ENCODE assay signal across 21 mouse cellular contexts in the genomic region with DNA sequence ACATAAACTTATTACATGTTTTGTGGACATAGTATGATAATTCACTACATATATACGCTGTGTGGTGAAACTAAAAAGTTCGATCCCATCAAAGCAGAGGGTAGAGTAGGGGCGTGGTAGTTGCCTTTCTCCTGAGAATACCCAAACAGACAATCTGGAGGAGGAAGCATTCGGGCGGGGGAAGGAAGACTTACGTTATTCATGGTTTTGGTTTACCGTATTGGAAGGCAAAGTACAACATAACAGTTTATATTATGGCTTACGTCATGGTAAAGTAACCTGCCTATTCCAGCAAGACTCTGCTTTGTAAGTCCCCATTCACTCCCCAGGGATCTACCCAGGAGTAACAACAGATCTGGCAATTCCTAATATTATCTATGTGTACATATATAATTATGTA.
"Had no signal": no experiment of that assay in that cellular context is flagged by ENCODE, and none has a peak within 500 bp of the region (broad histone marks: within the 10 kb centered on the region; RNA-seq: fewer than 3 reads in every experiment).

No protein-coding gene starts in this region.

- H3K36me3 ChIP-seq: intestine, embryonic 15.5 days; kidney, embryonic 15.5 days; limb, embryonic 12.5 days; limb, embryonic 15.5 days; midbrain, embryonic 10.5 days; midbrain, embryonic 13.5 days; neural tube, embryonic 13.5 days had no signal

- DNase-seq: kidney, adult 11 months; kidney, adult 8-10 months; kidney, postnatal 10 days; kidney, postnatal 36 days; layer of hippocampus, postnatal 36 days; left cerebral cortex, postnatal 4 days; liver, postnatal 0 days; retina, postnatal 1 day; thymus, adult 2 months; thymus, postnatal 14 days; thymus, postnatal 4 days had no signal

- H3K4me3 ChIP-seq: intestine, embryonic 15.5 days; kidney, embryonic 15.5 days; limb, embryonic 12.5 days; limb, embryonic 15.5 days; megakaryocyte, embryonic 14.5 days; midbrain, embryonic 10.5 days; midbrain, embryonic 13.5 days; myocyte; neural tube, embryonic 13.5 days had no signal

- H3K27ac ChIP-seq: intestine, embryonic 15.5 days; kidney, embryonic 15.5 days; limb, embryonic 12.5 days; limb, embryonic 15.5 days; midbrain, embryonic 10.5 days; midbrain, embryonic 13.5 days; stomach, postnatal 0 days had no signal

- H3K4me1 ChIP-seq: intestine, embryonic 15.5 days; kidney, embryonic 15.5 days had no signal
